Comparison of ENCODE assay signal across 8 mouse cellular contexts in genomic region chr1:154102871-154103596, GRCm38 (mm10).
DNase-seq lines count a peak whose midpoint lies in the region; ATAC-seq and TF ChIP-seq lines count a peak whose summit lies in the region.

No protein-coding gene starts in this region.

- TF ChIP-seq POLR2A in small intestine, adult 2 months (IDR thresholded peaks at IDR 0.05; ENCODE audit: low read depth, low read length) = no peak

- H3K9ac ChIP-seq in hindbrain, embryonic 13.5 days = no peak overlapping the region

- peaks cover 18% of the 10 kb centered on the region for H3K4me1 ChIP-seq in hindbrain, embryonic 13.5 days (replicated peaks)
- peaks cover 3% of the 10 kb centered on the region; the same call in 1 of the 2 replicates for H3K4me1 ChIP-seq in small intestine, adult 2 months (ENCODE audit: control insufficient read depth, insufficient read depth, insufficient read length, low read length)

- H3K9me3 ChIP-seq in hindbrain, embryonic 13.5 days = no peaks in the 10 kb centered on the region

- peak; percentile 87 for ATAC-seq in hindbrain, embryonic 13.5 days (ENCODE audit: low FRiP score)
- ATAC-seq in CD4-positive, CD25-positive, alpha-beta regulatory T cell, adult 4 months = no peak

- no peaks in the 10 kb centered on the region for H3K36me3 ChIP-seq in hindbrain, embryonic 13.5 days
- H3K36me3 ChIP-seq in small intestine, adult 2 months (ENCODE audit: control insufficient read depth, insufficient read depth, low read length) = no peaks in the 10 kb centered on the region

- no peak overlapping the region for H3K4me2 ChIP-seq in hindbrain, embryonic 13.5 days

- no peak overlapping the region for H3K4me3 ChIP-seq in hindbrain, embryonic 13.5 days
- no peak overlapping the region for H3K4me3 ChIP-seq in small intestine, adult 2 months (ENCODE audit: low read depth, low read length)

- no peak for TF ChIP-seq CTCF in small intestine, adult 2 months (IDR thresholded peaks at IDR 0.05; ENCODE audit: extremely low read depth, insufficient read length, insufficient replicate concordance, low read depth, low read length)

- 30% methylated on average over 15 of the region's 15 CpGs for WGBS in hindbrain, embryonic 13.5 days
- 66% methylated on average over 15 of the region's 15 CpGs for WGBS in small intestine, adult 2 months

- H3K27me3 ChIP-seq in hindbrain, embryonic 13.5 days = no peaks in the 10 kb centered on the region
- H3K27me3 ChIP-seq in small intestine, adult 2 months (ENCODE audit: control insufficient read depth, insufficient read depth, low read length) = no peaks in the 10 kb centered on the region

- DNase-seq in adrenal gland, adult 8-10 months = peak; percentile 66
- DNase-seq in cerebellum, adult 18-20 months = peak; percentile 62
- peak; percentile 40 to 50 for DNase-seq in frontal cortex, postnatal 25 days (ENCODE audit: low spot score in 2 of 2)
- peak; percentile 52 for DNase-seq in layer of hippocampus, adult 9-10 months (ENCODE audit: low spot score)
- DNase-seq in lung, postnatal 4 days = peak; percentile 77 to 91

- H3K27ac ChIP-seq in hindbrain, embryonic 13.5 days = peak overlapping the region; percentile 25
- H3K27ac ChIP-seq in small intestine, adult 2 months (ENCODE audit: insufficient read depth, low read depth, low read length) = peak overlapping the region; percentile 78
